Mouse (Mus musculus) kidney, adult 18-20 months (tissue): Measurements from ENCODE around the gene Olfr1175-ps.

ENCODE experiments used
- DNase-seq: peaks from one replicate; pipeline ENCODE4 v3.0.0; 2021

Olfr1175-ps gene

GRCm38 (mm10) chr2:88327115-88327514 is at the start of gene Olfr1175-ps:
Gene Olfr1175-ps, minus strand, starts transcription at chr2:88327215.
- no peak for DNase-seq

- no peak for DNase-seq
Observed at GRCm38 (mm10) chr2:88356304-88356703, 29.3 kb upstream of the Olfr1175-ps start.

GRCm38 (mm10) chr2:88346392-88346791 is 19.4 kb upstream of the Olfr1175-ps start, which contains the start of gene Olfr1177-ps:
Gene Olfr1177-ps, minus strand, starts transcription at chr2:88346492.
- no peak for DNase-seq

- no peak for DNase-seq
Observed at GRCm38 (mm10) chr2:88336421-88336820, 9.4 kb upstream of the Olfr1175-ps start, which contains the start of gene Olfr1176. Gene Olfr1176, plus strand, starts transcription at chr2:88336721.

GRCm38 (mm10) chr2:88315035-88315434 is 12.0 kb downstream of the Olfr1175-ps start, which contains the start of gene Olfr1174-ps:
Gene Olfr1174-ps, minus strand, starts transcription at chr2:88315135.
- no peak for DNase-seq

GRCm38 (mm10) chr2:88279775-88280174 is 47.2 kb downstream of the Olfr1175-ps start, which contains the start of gene Olfr1173:
Gene Olfr1173, minus strand, starts transcription at chr2:88279875.
- DNase-seq: no peak
